Mouse (Mus musculus): ENCODE data around the gene Mrpl48.

Mrpl48 gene

DNA sequence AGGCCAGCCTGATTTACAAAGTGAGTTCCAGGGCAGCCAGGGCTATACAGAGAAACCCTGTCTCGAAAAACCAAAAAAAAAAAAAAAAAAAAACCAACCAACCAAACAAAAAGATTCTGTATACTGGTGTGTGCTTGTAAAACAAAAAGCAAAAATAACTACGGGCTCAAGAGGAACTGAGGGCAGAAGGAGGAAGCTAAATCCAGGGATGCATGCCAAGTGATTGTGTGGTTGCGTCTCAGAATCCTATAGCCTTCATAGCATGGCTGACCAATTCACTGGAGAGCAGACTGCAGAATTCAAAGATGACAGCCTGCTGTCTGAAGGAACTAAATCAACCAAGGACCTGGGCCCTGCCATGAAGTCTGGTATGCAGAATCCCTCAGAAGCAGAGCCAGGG, 73.9 kb downstream of the Mrpl48 start:
- no peak for DNase-seq (ENCODE audit: extremely low spot score)

DNA sequence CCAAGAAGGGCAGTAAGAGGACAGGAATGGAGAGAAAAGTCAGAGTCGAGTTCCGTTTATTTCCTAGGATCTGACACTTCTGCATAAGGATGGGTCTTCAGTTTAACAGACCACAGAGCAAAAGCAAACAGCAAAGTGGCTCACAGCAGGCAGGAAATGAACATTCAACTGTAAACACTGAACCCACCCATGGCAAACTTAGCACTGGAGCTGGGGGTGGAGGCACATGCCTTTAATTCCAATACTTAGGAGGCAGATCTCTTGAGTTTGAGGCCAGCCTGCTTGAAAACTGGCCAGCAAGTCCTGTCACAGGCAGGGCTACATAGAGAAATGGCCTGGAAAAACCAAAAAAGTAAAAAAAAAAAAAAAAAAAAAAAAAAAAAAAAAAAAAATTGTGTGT, 74.6 kb downstream of the Mrpl48 start:
- DNase-seq (ENCODE audit: extremely low spot score) = no peak

DNA sequence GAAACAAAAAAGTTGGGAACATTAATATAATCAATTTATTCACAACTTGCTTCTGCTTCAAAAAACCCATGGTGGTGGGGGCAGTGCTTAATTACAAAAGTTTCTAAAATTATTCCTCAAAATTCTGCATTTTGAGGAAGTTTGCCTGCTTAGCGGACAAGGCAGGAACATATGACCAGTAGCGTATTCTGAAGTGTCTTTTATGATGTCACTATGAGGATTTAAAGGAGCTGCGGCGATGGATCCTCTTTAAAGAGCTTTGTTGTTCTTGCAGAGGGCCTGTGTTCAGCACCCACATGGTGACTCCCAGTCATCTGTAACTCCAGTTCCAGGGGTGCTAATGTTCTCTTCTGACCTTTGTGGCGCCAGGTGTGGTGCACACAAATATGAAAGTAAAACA, 77.3 kb downstream of the Mrpl48 start:
- no peak for DNase-seq (ENCODE audit: extremely low spot score)

DNA sequence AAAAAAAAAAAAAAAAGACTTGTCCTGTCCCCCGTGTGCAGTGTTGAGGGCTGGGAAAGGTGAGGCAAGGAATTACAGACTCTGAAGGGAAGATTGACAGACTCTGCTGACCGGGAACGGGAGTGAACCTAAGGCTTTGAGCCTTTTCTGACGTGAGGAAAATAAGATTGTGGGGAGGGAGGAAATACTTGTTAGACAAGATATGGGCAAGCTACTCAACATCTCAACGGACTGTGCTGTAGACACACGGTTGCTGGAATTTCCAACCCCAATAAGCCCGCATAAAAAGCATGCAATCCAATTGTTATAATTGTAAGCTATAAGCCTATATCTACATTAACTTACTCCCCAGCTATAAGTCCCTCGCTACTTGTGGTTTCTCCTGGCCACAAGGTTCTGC, 83.4 kb downstream of the Mrpl48 start:
- no peak for DNase-seq (ENCODE audit: extremely low spot score)

DNA sequence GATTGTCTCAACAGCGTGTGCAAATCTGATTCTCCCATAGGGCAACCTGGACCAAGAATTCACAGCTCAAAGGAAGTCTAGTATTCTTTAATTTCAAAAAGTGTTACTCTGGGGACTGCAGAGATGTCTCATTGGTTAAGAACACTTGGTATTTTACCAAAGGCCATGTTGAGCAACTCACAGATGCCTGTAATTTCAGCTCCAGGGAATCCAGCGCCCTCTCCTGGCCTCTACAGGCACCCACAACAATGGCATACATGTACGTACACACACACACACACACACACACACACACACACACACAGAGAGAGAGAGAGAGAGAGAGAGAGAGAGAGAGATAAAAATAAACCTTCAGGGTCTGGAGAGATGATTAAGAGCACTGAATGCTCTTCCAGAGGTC, 85.9 kb downstream of the Mrpl48 start:
- no peak for DNase-seq (ENCODE audit: extremely low spot score)

DNA sequence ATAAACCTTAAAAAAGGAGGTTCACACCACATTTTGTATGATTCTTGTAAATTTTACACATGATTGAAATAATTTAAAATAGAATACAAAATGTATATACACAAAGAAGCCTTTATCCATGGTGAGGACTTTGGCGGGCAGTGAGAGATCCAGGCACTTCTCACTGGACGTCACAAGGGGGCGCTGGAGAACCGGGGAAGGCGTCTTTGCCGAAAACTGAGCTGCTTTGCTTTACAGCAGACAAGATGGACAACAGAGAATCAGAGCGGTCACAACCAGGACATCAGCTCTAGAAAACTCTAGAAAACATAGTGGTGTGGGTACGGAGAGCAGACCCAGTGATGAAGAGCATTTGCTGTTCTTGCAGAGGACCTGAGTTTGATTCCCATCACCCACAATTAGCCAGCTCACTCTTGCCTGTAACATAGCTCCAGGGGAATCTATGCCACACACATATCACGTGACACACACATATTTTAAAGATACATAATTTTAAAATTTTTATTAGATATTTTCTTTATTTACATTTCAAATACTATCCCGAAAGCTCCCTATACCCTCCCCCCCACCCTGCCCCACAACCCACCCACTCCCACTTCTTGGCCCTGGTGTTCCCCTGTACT, 87.3 kb downstream of the Mrpl48 start:
- peak; percentile 83 for DNase-seq (ENCODE audit: extremely low spot score)

DNA sequence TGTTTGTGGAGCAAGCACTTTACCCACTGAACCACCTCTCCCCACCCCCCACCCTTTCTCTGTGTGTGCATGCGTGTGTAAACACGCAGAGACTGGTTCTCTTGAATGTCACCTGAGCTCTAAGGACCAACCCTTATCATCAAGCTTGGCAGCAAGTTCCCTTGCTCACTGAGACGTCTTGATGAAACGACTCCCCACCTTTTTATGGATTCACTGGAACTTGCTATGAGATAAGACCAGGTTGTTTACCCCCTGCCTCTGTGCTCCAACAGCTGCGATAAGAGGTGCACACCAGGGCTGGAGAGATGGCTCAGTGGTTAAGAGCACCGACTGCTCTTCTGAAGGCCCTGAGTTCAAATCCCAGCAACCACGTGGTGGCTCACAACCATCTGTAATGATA, 87.9 kb downstream of the Mrpl48 start:
- no peak for DNase-seq (ENCODE audit: extremely low spot score)

DNA sequence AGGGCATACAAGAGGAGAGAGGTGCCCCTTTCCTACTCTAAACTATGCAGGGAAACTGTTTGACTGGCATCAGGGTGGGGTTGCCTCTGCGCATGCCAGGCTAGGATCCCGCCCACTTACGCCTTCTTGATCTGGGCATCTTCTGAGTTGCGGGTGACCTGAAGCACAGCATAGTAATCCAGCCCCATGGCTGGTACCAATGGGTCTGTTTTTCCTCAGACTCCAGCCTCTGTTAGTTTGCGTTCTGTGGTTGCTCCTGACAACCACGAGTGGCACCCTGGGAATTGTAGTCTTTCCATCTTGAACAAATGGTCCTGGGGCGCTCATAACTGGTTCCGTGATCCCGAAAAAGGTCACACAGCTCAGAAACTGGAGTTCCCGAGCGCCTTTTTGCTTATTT, 93.5 kb downstream of the Mrpl48 start, which contains the start of gene Dnajb13:
Gene Dnajb13 (minus strand): TSS at position 388 of the 400 bp plus-strand sequence.
- no peak for DNase-seq (ENCODE audit: extremely low spot score)

DNA sequence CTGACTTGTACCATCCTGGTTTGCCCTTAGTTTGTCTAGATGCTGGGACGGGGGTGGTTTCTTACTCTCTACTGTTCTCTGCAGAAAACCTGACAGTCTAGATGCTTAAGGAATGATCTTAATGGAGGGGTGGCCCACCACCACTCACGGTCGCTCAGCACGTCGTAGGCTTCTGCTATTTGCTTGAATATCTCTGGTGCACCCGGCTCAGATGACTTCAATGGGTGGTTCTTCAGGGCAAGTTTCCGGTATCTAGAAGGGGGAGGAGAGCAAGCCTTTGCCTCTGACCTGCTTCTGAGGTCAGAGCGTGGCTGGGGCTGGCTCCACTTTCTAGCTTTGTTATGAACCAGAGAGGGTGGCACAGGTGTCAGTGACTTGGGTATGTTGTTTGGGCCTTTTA, 96.5 kb downstream of the Mrpl48 start:
- no peak for DNase-seq (ENCODE audit: extremely low spot score)

DNA sequence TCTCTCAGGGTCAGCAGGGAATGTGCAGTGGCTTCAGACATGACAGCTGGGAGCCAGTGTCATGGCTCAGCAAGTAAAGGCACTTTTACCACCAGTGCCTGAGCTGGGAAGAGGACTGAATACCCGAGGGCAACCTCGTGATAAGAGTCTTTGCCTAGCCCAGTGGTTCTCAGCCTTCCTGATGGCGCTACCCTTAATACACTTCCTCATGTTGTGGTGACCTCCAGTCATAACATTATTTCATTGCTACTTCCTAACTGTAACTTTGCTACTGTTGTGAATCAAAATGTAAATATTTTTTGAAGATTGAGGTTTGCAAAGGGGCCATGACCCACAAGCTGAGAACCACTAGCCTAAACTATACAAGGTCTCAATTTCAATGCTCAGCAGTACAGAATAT, 99.4 kb downstream of the Mrpl48 start:
- DNase-seq (ENCODE audit: extremely low spot score) = no peak

DNA sequence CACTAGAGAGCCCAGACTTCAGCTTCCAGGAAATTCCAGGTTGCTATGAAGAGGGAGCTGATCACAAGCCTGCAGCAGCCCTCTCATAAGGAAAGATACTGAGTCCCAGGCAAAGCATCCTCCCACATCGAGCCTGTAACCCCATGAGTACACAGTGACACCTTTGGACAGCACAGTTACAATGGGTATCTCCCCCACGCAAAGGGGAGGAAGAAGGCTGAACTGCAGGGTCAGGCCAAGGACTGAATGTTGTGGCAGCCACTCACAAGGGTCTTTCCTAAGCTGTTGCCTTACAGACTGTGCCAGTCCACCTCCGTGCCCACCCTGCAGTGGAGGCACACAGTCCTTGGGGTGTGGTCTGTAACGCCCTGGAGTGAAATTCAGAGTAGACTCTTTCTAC, 101.6 kb downstream of the Mrpl48 start:
- DNase-seq (ENCODE audit: extremely low spot score) = no peak

DNA sequence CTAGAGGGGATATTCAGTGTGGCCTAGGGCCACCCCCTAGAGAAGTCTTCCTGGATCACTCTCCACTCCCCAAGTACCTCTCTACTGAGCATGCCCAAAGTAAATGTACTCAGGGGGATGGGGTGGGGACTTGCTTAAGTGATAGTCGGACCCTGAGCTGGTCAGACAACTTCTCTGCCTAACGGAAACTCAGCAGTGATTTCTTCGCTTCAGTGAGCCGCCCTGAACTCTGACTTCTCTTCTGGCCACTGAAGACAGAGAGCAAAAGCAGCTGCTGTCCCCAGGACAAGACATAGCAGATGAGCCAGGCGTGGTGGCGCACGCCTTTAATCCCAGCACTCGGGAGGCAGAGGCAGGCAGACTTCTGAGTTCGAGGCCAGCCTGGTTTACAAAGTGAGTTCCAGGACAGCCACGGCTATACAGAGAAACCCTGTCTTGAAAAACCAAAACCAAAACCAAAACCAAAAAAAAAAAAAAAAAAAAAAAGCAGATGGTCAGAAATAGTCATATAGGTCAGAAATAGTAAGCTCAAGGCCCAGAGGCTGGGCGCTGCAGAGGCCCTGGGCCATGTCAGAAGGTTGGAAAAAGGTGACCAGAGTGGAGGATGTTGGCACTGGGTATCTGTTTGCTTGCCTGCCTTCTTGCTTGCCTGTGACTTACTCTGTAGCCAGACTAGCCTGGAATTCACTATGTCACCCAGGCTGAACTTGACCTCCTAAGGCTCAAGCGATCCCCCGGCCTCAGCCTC, 103.2 kb downstream of the Mrpl48 start:
- DNase-seq (ENCODE audit: extremely low spot score) = no peak

DNA sequence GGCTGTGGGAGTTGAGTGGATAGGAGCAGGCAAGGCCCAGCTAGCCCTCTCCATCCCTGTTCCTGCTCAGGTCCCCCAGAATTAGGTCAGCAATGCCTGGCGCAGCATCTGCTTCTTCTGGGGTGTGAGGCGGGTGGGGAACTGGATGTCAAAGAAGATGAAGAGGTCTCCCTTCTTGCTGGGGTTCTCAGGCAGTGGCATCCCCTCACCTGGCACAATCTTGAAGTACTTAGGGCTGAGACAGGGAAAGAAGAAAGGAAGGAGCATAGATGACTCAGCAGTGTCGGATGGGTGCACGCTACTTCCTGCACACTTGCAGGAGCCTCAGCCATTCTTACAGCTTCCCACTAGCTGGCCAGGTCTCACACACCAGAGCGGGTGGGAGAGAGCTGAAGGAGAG, 105.0 kb downstream of the Mrpl48 start:
- no peak for DNase-seq (ENCODE audit: extremely low spot score)

DNA sequence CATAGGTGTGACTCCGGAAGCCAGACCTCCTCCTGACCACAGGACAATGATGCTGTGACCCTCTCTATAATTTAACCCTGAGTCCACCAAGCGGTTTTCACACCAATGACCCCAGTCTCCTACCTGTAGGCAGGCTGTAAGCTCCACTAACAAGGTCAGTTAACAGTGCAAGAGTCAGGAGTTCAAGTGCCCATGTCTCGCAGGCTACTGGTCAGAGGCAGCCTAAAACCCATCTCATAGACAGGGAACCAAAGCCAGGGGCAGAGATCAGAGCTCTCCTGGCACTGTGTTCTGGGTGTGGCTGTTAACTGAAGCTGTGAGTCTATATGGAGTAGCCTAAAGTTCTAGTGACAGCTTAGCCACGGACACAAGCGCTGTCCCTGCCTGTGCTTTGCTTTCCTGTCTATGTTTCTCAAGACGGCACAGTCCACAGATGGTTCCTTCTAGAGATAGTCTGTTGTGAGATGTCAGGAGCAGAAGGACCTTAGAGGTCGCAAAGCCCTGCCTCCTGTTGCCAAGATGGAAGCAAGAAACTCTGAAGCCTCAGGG, 105.7 kb downstream of the Mrpl48 start:
- no peak for DNase-seq (ENCODE audit: extremely low spot score)

DNA sequence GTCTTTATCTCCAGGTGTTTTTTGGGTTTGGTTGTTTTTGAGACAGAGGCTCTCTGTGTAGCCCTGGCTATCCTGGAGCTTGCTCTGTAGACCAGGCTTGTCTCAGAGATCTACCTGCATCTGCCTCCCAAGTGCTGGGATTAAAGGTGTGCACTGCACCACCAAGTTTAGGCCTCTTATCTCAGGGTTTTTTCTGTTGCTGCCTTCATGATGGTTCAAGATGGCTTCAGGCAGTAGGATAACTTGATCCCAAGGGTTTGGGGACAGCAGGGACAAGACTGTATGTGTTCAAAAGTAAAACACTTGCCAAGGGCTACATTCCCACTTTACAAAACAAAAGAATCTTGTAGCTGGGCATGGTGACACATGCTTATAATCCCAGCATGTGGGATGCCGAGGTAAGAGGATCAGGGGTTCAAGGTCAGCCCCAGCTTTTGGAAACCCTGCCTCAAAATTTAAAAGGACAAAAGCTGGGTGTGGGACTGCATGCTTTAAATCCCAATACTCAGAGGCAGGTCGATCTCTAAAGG, 106.2 kb downstream of the Mrpl48 start:
- DNase-seq (ENCODE audit: extremely low spot score) = no peak

DNA sequence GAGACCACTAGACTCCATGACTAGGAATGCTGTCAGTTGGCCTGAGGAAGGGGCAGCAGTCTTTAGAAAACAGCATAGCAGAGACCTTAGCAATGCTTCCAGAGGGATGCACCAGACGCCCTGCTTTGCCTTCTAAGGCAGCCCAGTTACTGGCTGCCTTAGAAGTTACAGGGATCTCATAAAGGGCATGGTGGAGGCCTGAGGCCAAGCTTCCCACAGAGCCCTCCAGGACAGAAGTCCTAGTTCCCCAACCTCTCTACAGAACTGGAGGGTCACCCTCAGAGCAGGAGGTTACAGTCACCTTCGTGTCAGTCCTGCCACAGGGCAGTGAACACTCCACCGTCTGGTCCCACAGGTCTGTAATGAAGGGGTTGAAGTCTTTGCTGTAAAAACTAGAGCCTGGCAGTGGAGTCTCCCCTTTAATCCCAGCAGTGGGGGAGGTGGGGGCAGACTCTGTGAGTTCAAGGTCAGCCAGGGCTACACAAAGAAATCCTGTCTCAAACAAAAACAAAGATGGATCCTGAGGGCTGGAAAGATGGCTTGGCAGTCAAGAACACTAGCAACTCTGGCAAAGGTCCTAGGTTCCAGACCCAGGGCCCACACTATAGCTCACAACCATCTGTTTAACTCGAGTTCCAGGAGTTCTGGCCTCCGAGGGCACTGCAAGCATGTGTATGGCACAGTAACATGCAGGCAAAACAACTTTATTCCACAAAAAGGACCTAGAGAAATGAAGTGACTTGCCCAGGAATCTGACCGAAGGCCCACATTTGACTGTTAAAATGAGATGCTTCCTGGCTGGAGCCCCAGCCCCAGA, 106.9 kb downstream of the Mrpl48 start:
- no peak for DNase-seq (ENCODE audit: extremely low spot score)

DNA sequence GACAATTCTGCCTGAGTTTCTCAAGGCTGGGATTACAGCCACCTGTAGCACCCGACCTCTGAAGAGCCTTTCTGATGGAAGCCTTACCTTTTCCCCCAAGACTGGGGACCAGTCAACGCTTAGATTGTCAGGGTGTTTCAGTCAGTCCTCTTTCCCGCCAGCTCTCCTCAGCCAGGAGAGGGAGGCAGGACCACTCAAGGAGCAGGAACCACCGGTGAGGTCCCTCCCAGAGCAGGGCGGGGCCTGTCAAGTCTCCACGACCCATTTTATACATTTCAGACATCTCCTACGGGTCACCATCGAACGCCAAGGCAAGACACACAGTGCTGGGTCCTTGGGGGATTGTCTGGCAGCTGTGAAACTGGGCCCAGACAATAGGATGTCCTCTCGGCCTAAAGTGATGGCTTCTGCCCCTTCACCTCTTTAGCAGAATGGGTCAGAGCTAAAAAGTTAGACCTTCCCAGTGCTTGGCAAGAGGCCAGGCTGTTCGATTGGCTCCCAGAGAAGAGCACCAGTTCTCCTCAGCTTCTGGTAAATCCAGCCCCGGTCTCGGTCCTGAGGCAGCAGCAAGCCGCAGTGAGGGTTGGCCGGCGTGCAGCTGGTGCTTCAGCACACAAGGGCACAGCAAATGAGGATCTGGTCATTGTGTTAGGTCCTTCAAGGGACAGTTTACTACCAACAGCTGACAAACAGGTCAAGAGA, 107.7 kb downstream of the Mrpl48 start:
- no peak for DNase-seq (ENCODE audit: extremely low spot score)

DNA sequence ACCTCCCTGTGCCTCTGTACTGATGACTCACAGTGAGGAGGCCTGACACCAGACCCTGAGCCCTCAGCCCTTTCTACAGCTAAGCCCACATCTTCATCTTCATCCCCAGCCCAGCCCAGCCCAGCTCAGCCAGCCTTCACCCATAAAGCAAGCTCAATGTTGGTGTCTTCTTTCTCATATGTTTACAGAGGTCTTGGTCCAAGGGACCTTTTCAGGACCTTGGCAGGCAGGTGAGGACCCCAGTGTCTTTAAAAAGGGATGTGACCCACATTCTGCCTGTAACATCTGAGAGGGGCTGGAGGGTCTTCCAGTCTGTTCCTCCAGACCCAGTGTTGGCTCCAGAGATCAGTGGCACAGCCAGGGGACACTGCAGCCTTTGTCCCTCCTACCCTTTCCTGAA, 108.6 kb downstream of the Mrpl48 start:
- DNase-seq (ENCODE audit: extremely low spot score) = no peak

DNA sequence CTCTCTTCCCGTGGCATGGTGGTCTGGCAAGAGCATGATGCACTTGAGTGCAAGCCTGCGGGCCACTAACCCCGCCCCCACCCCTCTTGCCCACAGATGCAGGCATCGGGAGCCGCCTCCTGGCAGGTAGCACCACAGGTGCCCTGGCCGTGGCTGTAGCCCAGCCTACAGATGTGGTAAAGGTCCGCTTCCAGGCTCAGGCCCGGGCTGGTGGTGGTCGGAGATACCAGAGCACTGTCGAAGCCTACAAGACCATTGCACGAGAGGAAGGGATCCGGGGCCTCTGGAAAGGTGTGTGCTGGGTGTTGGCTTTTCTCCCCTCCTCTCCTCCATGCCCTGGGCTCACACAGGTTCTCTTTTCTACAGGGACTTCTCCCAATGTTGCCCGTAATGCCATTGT, 110.1 kb downstream of the Mrpl48 start:
- no peak for DNase-seq (ENCODE audit: extremely low spot score)

DNA sequence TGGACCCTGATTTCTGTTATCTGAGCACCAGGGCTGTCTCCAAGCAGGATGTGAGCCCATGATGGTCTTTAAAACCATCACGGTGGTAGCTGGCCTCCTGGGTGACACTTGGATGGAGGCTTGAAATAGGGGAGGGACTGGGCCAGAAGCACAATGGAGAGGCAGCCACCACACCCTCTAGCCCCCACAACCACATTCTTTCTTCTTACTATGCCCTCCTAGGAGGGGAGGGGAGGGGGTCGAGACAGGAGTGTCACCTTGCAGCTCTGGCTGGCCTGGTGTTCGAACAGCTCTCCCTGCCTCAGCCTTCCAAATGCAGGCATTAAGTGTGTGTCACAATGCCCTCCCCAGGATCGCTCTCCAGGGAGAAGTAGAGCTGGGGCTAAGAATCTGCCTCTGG, 110.7 kb downstream of the Mrpl48 start:
- DNase-seq (ENCODE audit: extremely low spot score) = no peak

DNA sequence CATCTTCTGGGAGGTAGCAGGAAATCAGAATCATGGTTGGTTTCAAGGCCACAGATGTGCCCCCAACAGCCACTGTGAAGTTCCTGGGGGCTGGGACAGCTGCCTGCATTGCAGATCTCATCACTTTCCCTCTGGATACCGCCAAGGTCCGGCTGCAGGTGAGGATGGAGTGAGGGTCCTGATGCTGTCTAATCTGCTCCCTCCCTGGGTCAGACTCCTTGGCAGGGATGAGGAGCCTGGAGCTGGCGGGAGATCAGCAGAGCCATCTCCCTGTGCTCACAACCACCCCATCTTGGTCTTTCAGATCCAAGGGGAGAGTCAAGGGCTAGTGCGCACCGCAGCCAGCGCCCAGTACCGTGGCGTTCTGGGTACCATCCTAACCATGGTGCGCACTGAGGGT, 111.3 kb downstream of the Mrpl48 start:
- no peak for DNase-seq (ENCODE audit: extremely low spot score)

DNA sequence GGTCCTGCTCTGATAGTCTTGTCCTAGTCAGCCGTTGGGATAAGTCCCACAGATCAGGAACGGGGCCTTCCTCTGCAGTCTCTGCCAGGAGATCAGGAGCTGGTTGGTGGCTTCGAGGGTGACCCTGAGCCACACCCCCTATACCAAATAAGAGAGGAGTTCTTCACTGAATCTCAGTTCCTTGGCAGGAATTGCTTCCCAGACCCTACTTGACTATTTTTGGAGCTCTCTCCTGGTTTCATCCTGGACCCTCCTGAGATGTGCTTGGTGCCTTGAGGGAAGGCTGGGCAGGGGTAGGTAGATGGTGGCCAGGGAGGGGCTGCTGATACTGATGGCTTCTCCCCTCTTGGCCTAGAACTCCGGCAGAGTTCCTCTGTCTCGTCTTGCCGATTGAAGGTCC, 111.7 kb downstream of the Mrpl48 start:
- DNase-seq (ENCODE audit: extremely low spot score) = no peak

All from embryo, embryonic 9.5 days (tissue).